Mouse (Mus musculus): ENCODE measurements around the gene Ap5z1.

The Ap5z1 gene

GRCm38 (mm10) chr5:142475669-142476068, 11.9 kb downstream of the Ap5z1 start:
- no peak for DNase-seq (ENCODE audit: low spot score)

DNA sequence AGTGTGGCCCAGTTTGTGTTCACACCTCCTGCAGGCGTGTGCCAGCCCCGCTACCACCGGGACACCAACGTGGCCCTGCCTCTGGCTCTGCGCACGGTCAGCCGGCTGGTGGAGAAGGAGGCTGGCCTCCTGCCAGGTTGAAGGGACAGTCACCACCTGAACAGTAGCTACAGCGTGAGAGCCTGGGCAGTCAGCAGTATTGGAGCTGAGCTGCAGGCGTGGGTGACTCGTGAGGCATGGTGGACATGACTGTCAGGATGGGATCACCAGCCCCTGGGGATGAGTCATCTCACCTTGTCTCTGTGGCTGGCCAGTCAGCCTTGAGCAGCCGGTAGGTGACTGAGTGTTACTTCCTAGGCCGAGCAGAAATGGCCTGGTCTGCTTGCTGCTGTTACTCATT, 13.6 kb downstream of the Ap5z1 start:
- DNase-seq (ENCODE audit: low spot score) = no peak

- DNase-seq (ENCODE audit: low spot score) = no peak
Observed at GRCm38 (mm10) chr5:142477866-142478615, 14.3 kb downstream of the Ap5z1 start.

- DNase-seq (ENCODE audit: low spot score) = peak; percentile 83
Observed at GRCm38 (mm10) chr5:142478829-142479435, 15.2 kb downstream of the Ap5z1 start.

GRCm38 (mm10) chr5:142482512-142482911, 18.8 kb downstream of the Ap5z1 start:
- DNase-seq (ENCODE audit: low spot score) = no peak

DNA sequence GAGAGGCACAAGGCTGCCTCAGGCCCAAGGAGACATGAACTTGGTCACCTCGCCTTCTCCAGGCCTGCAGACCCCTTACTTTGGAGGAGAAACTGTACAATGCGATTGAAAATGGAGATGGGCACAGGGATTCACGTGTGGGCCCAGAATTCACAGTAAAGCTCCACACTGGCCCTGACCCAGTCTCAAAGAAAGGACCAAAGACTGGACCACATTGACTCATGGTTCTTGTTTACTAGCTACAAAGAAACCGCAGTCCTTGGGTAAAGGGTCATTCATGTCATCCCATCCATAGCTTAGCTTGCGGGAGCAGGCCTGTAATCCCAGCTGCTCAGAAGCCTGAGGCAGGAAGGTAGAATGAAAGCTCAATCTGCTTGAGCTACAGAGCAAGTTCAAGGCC, 19.8 kb downstream of the Ap5z1 start:
- no peak for DNase-seq (ENCODE audit: low spot score)

DNA sequence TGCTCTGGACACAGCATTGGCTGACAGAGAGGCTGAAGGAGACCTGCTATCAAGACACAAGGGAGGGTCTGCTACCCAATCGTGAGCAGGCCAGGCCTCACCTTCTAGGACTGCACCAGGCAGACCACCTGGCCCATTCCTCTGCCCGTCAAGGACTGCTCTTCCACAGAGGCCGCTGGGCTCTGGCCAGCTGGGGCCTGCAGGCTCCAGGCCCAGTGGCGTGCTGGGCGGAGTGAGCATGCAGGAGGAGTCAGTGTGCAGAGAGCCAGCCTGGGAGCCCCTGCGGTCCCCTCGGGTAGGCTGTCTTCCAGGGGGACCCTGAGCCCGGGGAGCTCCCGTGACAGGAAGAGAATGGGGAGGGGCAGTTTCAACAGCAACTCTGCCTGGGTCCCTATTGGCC, 22.9 kb downstream of the Ap5z1 start:
- DNase-seq (ENCODE audit: low spot score) = no peak

DNA sequence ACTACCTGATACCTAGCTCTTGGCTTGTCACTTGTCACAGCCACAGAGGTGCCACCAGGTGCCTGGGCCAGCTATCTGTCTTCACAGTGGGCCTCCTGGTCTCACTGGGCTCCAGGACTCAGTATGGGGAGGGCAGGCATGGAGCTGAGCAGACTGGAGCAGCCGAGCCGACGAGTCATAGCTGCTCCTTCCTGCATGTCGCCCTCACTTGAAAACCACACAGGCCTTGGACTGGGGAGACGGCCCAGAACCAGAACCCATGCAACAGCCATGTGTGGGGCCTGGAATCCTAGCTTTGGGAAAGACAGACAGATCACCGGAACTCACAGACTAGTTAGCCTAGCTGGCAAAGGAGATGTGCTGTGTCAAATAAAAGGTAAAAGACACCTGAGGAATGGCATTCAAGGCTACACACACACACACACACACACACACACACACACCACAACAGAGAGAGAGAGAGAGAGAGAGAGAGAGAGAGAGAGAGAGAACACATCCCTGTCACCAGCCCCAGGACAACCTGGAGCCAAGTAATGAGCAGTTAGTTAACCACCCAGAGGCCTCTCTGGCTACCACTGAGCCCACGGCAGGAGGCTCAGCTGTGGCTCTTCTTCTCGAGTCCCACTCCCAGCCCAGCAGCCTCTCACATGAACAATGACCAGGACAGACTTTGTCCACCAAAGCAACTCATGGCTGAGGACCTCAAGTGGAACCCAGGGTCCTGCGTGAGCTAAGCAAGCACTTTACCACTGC, 26.4 kb downstream of the Ap5z1 start:
- DNase-seq (ENCODE audit: low spot score) = no peak

DNA sequence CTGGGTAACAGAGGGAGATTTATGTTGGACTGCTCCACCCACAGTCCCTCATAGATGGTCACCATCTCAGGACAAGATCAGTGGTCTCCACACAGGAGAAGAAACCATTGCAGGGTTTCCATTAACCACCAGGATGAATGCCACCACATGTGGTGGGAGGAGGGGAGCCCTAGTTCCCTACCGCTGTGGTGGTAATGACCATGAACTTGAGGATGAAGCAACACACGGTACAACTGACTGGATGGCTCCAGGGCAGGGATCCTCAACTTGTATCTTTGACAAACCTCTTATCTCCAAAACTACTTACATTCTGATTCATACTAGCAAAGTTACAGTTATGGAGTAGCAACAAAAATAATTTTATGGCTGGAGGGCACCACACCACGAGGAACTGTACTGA, 29.6 kb downstream of the Ap5z1 start:
- no peak for DNase-seq (ENCODE audit: low spot score)

DNA sequence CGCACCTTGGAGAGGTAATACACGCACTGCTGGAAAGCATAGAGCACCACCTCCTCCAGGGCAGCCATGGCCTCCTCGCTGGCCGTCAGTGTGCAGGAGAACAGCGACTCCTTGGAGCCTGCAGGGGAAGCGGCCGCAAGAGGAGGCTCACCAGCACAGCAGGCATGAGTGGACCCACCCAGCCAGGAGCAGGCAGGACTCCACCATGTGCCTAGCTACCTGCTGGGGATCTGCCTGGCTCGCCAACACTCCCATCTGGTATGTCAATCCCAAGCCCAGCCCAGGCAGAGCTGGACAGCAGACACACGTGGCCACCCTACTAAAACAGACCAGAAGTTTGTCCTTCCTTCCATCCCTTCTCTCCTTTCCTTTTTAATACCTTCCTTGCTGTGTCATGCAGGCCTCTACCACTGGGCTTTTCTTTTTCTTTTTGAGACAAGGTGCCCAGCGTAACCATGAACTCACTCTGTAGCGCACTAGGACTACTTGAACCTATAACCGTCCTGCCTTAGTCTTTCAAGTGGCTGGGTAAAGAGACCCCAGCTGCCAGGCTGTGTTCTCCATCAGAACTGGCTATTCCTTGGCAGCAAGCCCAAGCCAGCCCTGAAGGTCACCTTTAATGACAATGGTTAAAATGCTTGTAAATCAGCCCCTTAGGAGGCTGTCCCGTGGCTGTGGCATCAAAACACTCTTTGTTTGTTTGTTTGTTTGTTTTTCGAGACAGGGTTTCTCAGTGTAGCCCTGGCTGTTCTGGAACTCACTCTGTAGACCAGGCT, 31.8 kb downstream of the Ap5z1 start:
- DNase-seq (ENCODE audit: low spot score) = no peak

GRCm38 (mm10) chr5:142498964-142499363, 35.2 kb downstream of the Ap5z1 start:
- peak; percentile 35 for DNase-seq (ENCODE audit: low spot score)

- no peak for DNase-seq (ENCODE audit: low spot score)
Observed at GRCm38 (mm10) chr5:142500918-142501317, 37.2 kb downstream of the Ap5z1 start.

DNA sequence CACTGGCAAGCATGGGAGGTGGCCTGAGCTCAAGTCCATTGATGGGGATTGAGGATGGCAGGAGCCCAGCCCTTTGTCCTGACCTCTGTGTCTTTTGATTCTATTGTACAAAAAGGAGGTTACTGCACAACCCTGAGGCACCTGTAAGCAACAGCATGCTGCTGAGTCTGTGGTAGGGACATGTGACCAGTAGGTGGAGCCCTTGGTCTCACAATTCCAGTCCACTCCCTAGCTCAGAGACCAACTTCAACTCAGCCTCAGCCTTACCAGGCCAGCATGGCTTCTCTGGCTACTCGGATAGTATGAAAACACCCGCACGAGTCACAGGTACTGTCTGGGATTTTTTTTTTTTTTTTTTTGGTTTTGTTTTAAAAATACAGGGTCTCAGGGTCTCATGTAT, 38.7 kb downstream of the Ap5z1 start:
- DNase-seq (ENCODE audit: low spot score) = peak; percentile 69

GRCm38 (mm10) chr5:142504175-142504574, 40.4 kb downstream of the Ap5z1 start:
- no peak for DNase-seq (ENCODE audit: low spot score)

GRCm38 (mm10) chr5:142505695-142506423, 42.1 kb downstream of the Ap5z1 start:
- DNase-seq (ENCODE audit: low spot score) = no peak

DNA sequence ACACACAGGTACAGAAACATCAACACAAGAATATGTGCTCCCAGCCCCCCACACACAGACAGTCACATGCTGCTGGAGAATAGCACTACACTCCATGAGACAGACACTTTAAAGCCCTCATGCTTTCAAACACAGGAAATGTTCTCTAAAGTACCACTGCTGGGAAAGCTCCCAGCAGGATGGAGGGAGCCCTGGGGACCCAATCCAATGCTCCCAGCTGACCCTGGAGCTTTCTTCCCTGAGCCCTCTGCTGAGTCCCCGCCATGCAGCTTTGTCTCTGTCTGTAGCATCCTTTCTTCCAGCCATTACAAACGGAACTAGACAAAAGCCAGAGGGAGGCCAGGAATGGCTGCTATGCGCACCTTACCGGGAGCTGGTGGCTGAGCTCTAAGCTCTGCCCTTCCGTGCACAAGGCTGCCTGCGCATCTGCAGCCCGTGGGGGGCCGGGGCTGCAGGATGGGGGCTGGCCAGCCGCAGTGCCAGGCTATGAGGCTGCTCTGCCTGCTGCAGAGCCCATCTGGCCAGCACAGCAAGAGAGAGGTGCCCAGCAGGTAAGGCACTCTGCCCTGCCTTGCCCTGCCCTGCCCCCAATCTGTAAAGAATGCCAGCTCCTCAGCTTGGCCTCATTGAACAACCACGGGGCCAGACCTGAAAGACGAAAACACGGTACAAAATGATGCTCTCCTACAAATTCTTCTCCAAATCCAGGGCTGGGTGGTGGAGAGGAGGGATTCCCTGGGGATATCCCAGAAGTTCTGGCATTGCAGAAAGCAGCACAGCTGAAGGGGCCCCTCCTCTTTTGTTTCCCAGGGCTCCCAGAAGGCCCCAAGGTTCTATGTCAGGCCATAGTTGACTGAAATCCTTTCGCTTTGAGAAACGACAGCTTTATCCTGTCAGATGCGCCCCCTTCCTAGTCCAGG, 45.7 kb downstream of the Ap5z1 start:
- no peak for DNase-seq (ENCODE audit: low spot score)

DNA sequence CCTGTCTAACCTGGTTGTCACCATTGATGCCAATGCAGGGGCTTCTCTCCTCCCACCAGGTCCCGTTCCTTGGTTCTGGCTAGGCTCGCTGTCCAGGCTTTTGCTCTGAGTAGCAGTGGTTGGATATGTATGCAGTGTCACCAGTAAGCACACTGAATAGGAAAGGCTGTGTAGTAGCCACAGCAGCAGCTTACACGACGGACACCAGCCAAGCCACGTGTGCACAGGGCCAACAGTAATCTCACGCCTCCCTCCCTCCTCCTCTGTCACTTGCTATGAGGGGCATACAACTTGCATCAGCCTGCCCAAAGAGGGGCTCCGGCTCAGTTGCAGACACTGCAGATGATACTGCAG, 46.3 kb downstream of the Ap5z1 start:
- DNase-seq (ENCODE audit: low spot score) = no peak

- DNase-seq (ENCODE audit: low spot score) = no peak
Observed at GRCm38 (mm10) chr5:142512112-142512511, 48.4 kb downstream of the Ap5z1 start.

DNA sequence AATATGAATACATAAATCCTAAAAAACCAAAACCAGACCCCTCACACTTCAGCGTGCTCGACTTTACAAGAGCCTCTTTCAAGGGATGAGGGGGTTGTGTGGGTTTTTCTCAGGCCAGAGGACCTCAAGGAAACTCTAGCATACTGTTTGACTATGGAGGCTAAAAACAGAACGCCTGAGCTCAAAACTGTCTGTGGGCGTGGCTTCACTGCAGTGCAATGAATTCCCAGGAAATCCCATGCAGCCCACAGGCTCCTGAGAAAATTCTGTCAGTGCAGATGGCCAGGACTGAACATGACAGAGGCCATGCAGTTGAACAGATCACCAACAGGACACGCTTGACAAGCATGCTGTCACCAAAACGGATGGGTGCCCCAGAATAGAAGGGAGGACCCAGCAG, 55.2 kb downstream of the Ap5z1 start:
- DNase-seq (ENCODE audit: low spot score) = no peak

DNA sequence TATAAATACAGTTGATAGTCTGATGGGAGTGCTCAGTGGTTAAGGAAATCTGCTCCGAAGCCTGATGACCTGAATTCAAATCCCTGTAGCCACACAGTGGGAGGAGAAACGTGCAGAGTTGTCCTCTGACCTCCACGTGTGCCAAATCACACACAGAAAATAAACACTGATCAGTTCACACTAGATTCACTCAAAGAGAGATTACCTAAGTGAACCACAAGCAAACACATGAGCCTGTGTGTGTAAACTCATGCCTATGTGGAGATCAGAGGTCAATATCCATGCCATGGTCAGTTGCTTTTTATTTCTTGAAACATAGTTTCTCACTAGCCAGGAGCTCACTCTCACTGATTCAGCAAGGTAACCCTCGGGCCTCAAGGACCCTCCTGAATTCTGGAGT, 56.6 kb downstream of the Ap5z1 start:
- no peak for DNase-seq (ENCODE audit: low spot score)

All from ovary, postnatal 36 days (tissue).